Mouse (Mus musculus) cerebellum, adult 11 months (tissue): ENCODE data around the gene Selenoi.
"Not testable (repeated sequence)": the region's sequence is repeated elsewhere in the genome, so short reads cannot be mapped to it uniquely, and the experiment has no call there.

Experiments used
- DNase-seq: peaks from one replicate; pipeline ENCODE4 v3.0.0; 2022

The Selenoi gene

GRCm38 (mm10) chr5:30232271-30232971, at the start of gene Selenoi:
Gene Selenoi, plus strand, starts transcription at chr5:30232581.
- peak; percentile 100 for DNase-seq

- no peak for DNase-seq
Observed at GRCm38 (mm10) chr5:30187687-30188485, 44.5 kb upstream of the Selenoi start.

- DNase-seq = no peak
Observed at GRCm38 (mm10) chr5:30192452-30192851, 39.9 kb upstream of the Selenoi start.

- no peak for DNase-seq
Observed at GRCm38 (mm10) chr5:30195340-30195739, 37.0 kb upstream of the Selenoi start.

- no peak for DNase-seq
Observed at GRCm38 (mm10) chr5:30198257-30198656, 34.1 kb upstream of the Selenoi start.

GRCm38 (mm10) chr5:30201521-30201920, 30.9 kb upstream of the Selenoi start:
- DNase-seq = no peak

GRCm38 (mm10) chr5:30202221-30202620, 30.2 kb upstream of the Selenoi start:
- DNase-seq = no peak

- no peak for DNase-seq
Observed at GRCm38 (mm10) chr5:30203216-30203885, 29.0 kb upstream of the Selenoi start.

GRCm38 (mm10) chr5:30204441-30204840, 27.9 kb upstream of the Selenoi start:
- DNase-seq = no peak

- no peak for DNase-seq
Observed at GRCm38 (mm10) chr5:30205034-30205433, 27.3 kb upstream of the Selenoi start.

GRCm38 (mm10) chr5:30205493-30205892, 26.9 kb upstream of the Selenoi start, which contains the start of gene Adgrf3:
Gene Adgrf3, minus strand, starts transcription at chr5:30205722.
- DNase-seq = no peak

- no peak for DNase-seq
Observed at GRCm38 (mm10) chr5:30207276-30207675, 25.1 kb upstream of the Selenoi start.

GRCm38 (mm10) chr5:30210758-30211157, 21.6 kb upstream of the Selenoi start:
- not testable (repeated sequence) for DNase-seq

GRCm38 (mm10) chr5:30214889-30215288, 17.5 kb upstream of the Selenoi start:
- peak; percentile 50 for DNase-seq

- no peak for DNase-seq
Observed at GRCm38 (mm10) chr5:30215970-30216369, 16.4 kb upstream of the Selenoi start.

- no peak for DNase-seq
Observed at GRCm38 (mm10) chr5:30219715-30220114, 12.7 kb upstream of the Selenoi start.

GRCm38 (mm10) chr5:30220666-30221065, 11.7 kb upstream of the Selenoi start:
- DNase-seq = no peak

GRCm38 (mm10) chr5:30222681-30223080, 9.7 kb upstream of the Selenoi start:
- DNase-seq = no peak

GRCm38 (mm10) chr5:30230901-30231300, 1.5 kb upstream of the Selenoi start:
- no peak for DNase-seq

GRCm38 (mm10) chr5:30231891-30232270, 500 bp upstream of the Selenoi start:
- DNase-seq = no peak

- DNase-seq = no peak
Observed at GRCm38 (mm10) chr5:30233042-30233441, 661 bp downstream of the Selenoi start.

GRCm38 (mm10) chr5:30233979-30234378, 1.6 kb downstream of the Selenoi start:
- DNase-seq = no peak

- DNase-seq = no peak
Observed at GRCm38 (mm10) chr5:30235641-30236126, 3.3 kb downstream of the Selenoi start.
